Mouse (Mus musculus) liver, embryonic 12.5 days (tissue): Measurements from ENCODE around the gene Nupl1. TPM values are rescaled to one million over a fixed set of nuclear protein-coding genes. Genes with fewer than 3 reads are reported as not detected.
A peak's percentile ranks its signal among the peaks of the same experiment; 100 is the strongest.

Experiments used
- ATAC-seq: fragments of 200-750 bp; cut with Nextera tagmentation; 2 replicates; pipeline ENCODE4 v1.8.0; 2017; ENCODE audit warnings: moderate number of reproducible peaks, mild to moderate bottlenecking, moderate library complexity
- H3K27ac ChIP-seq: fragments of 300-500 bp; sonication (generic); 2 replicates; pipeline ENCODE4 v1.5.1; 2016; ENCODE audit warnings: mild to moderate bottlenecking
- H3K27me3 ChIP-seq: fragments of 300-500 bp; sonication (generic); replicated peaks from 2 replicates; pipeline ENCODE4 v1.6.1; 2016; ENCODE audit warnings: mild to moderate bottlenecking, moderate library complexity
- H3K36me3 ChIP-seq: fragments of 300-500 bp; sonication (generic); 2 replicates; pipeline ENCODE4 v1.6.1; 2016; ENCODE audit warnings: mild to moderate bottlenecking, moderate library complexity
- H3K4me1 ChIP-seq: fragments of 300-500 bp; sonication (generic); 2 replicates; pipeline ENCODE4 v1.6.1; 2016
- H3K4me2 ChIP-seq: fragments of 300-500 bp; sonication (generic); 2 replicates; pipeline ENCODE4 v1.6.1; 2016; ENCODE audit warnings: mild to moderate bottlenecking, moderate library complexity
- H3K4me3 ChIP-seq: fragments of 300-500 bp; sonication (generic); 2 replicates; pipeline ENCODE4 v1.5.1; 2016; ENCODE audit warnings: mild to moderate bottlenecking, moderate library complexity
- H3K9ac ChIP-seq: fragments of 300-500 bp; sonication (generic); 2 replicates; pipeline ENCODE4 v1.6.1; 2016; ENCODE audit warnings: mild to moderate bottlenecking, moderate library complexity
- H3K9me3 ChIP-seq: fragments of 300-500 bp; sonication (generic); replicated peaks from 2 replicates; pipeline ENCODE4 v1.6.1; 2016; ENCODE audit warnings: mild to moderate bottlenecking, moderate library complexity
- WGBS: fragments of 180-500 bp; shearing (Covaris S2); methylation state at CpG from one replicate; pipeline ENCODE4 v1.1.7; 2016; ENCODE audit not compliant: insufficient replicate concordance; 5-methylcytosine and 5-hydroxymethylcytosine counted together
- polyA plus RNA-seq: library from polyadenylated mRNA; unstranded; fragments of >200 nt; fragmentation: Nextera tagmentation; extraction: Ambion mirVana; gene quantifications from 2 replicates; pipeline ENCODE4 v1.2.1, GENCODE M21; 2016

Gene Nupl1
- not detected in 2 replicates for polyA plus RNA-seq

GRCm38 (mm10) chr14:60251281-60252003 is at the start of gene Nupl1, which contains the start of gene Gm49336:
TSS of gene Nupl1 (minus strand) at chr14:60251431.
TSS of gene Gm49336 (minus strand) at chr14:60251507.
- H3K9ac ChIP-seq, result peak within 1 kb of the TSS; percentile 97
- no peaks in the 10 kb centered on the region for H3K27me3 ChIP-seq
- peaks cover 15% of the 10 kb centered on the region; the same call in 1 of the 2 replicates for H3K36me3 ChIP-seq
- H3K4me1 ChIP-seq, result peaks cover 39% of the 10 kb centered on the region
- peak within 1 kb of the TSS; percentile 99 for H3K4me3 ChIP-seq
- no peaks in the 10 kb centered on the region for H3K9me3 ChIP-seq
- under 1% methylated on average over 62 of the region's 62 CpGs for WGBS
- H3K27ac ChIP-seq, result peak within 1 kb of the TSS; percentile 91
- peak within 1 kb of the TSS; percentile 83 for H3K4me2 ChIP-seq
- ATAC-seq, result peak; percentile 99

GRCm38 (mm10) chr14:60301024-60301423 is 49.8 kb upstream of the Nupl1 start:
- H3K4me3 ChIP-seq, result no peak overlapping the region
- peaks cover 54% of the 10 kb centered on the region for H3K36me3 ChIP-seq
- H3K27me3 ChIP-seq, result no peaks in the 10 kb centered on the region
- H3K9me3 ChIP-seq, result no peaks in the 10 kb centered on the region
- 81% methylated on average over 6 of the region's 6 CpGs for WGBS
- no peak for ATAC-seq
- H3K4me2 ChIP-seq, result no peak overlapping the region
- no peak overlapping the region for H3K27ac ChIP-seq
- H3K9ac ChIP-seq, result no peak overlapping the region
- no peaks in the 10 kb centered on the region for H3K4me1 ChIP-seq

GRCm38 (mm10) chr14:60300224-60300991 is 49.2 kb upstream of the Nupl1 start:
- 82% methylated on average over 14 of the region's 14 CpGs for WGBS
- no peak for ATAC-seq
- Histone ChIP-seq H3K9me3 (no peaks in the 10 kb centered on the region), H3K4me2 (no peak overlapping the region), H3K27me3 (no peaks in the 10 kb centered on the region), H3K4me3 (no peak overlapping the region), H3K36me3 (peaks cover 54% of the 10 kb centered on the region), H3K4me1 (no peaks in the 10 kb centered on the region), H3K27ac (no peak overlapping the region), H3K9ac (no peak overlapping the region)

- no peak overlapping the region for H3K9ac ChIP-seq
- H3K4me2 ChIP-seq, result no peak overlapping the region
- no peak overlapping the region for H3K27ac ChIP-seq
- peaks cover 52% of the 10 kb centered on the region for H3K36me3 ChIP-seq
- no peak for ATAC-seq
- H3K4me3 ChIP-seq, result no peak overlapping the region
- H3K27me3 ChIP-seq, result no peaks in the 10 kb centered on the region
- no peaks in the 10 kb centered on the region for H3K4me1 ChIP-seq
- no peaks in the 10 kb centered on the region for H3K9me3 ChIP-seq
- WGBS, result 74% methylated on average over 1 of the region's 1 CpGs
These were observed 44.3 kb upstream of the Nupl1 start for GRCm38 (mm10) chr14:60295531-60295930.

- Histone ChIP-seq H3K4me1 (no peaks in the 10 kb centered on the region), H3K27ac (no peak overlapping the region), H3K4me2 (no peak overlapping the region), H3K9ac (no peak overlapping the region), H3K9me3 (no peaks in the 10 kb centered on the region), H3K36me3 (peaks cover 43% of the 10 kb centered on the region), H3K27me3 (no peaks in the 10 kb centered on the region), H3K4me3 (no peak overlapping the region)
- 46% methylated on average over 4 of the region's 4 CpGs for WGBS
- ATAC-seq, result no peak
These were observed 39.1 kb upstream of the Nupl1 start for GRCm38 (mm10) chr14:60290363-60290762.

GRCm38 (mm10) chr14:60286194-60286863 is 35.1 kb upstream of the Nupl1 start:
- WGBS, result 76% methylated on average over 7 of the region's 7 CpGs
- H3K4me3 ChIP-seq, result no peak overlapping the region
- peaks cover 34% of the 10 kb centered on the region for H3K36me3 ChIP-seq
- no peaks in the 10 kb centered on the region for H3K9me3 ChIP-seq
- no peaks in the 10 kb centered on the region for H3K4me1 ChIP-seq
- no peaks in the 10 kb centered on the region for H3K27me3 ChIP-seq
- H3K9ac ChIP-seq, result no peak overlapping the region
- no peak for ATAC-seq
- no peak overlapping the region for H3K27ac ChIP-seq
- no peak overlapping the region for H3K4me2 ChIP-seq

GRCm38 (mm10) chr14:60275301-60276276 is 24.4 kb upstream of the Nupl1 start:
- ATAC-seq, result no peak
- 85% methylated on average over 7 of the region's 7 CpGs for WGBS

GRCm38 (mm10) chr14:60273346-60273745 is 22.1 kb upstream of the Nupl1 start:
- no peaks in the 10 kb centered on the region for H3K27me3 ChIP-seq
- H3K4me1 ChIP-seq, result peaks cover 19% of the 10 kb centered on the region; the same call in 1 of the 2 replicates
- no peak overlapping the region for H3K4me2 ChIP-seq
- peaks cover 2% of the 10 kb centered on the region; the same call in 1 of the 2 replicates for H3K36me3 ChIP-seq
- ATAC-seq, result no peak
- no peaks in the 10 kb centered on the region for H3K9me3 ChIP-seq
- 53% methylated on average over 6 of the region's 6 CpGs for WGBS
- H3K4me3 ChIP-seq, result no peak overlapping the region
- no peak overlapping the region for H3K27ac ChIP-seq
- no peak overlapping the region for H3K9ac ChIP-seq

More at GRCm38 (mm10) chr14:60275301-60276276, 24.4 kb upstream of the Nupl1 start:
- no peak overlapping the region for H3K27ac ChIP-seq
- H3K4me1 ChIP-seq, result peaks cover 4% of the 10 kb centered on the region; the same call in 1 of the 2 replicates
- no peak overlapping the region for H3K4me3 ChIP-seq
- H3K9ac ChIP-seq, result no peak overlapping the region
- no peaks in the 10 kb centered on the region for H3K9me3 ChIP-seq
- no peaks in the 10 kb centered on the region for H3K27me3 ChIP-seq
- peaks cover under 1% of the 10 kb centered on the region; the same call in 1 of the 2 replicates for H3K36me3 ChIP-seq
- H3K4me2 ChIP-seq, result no peak overlapping the region

- ATAC-seq, result no peak
- Histone ChIP-seq H3K9me3 (no peaks in the 10 kb centered on the region), H3K27me3 (no peaks in the 10 kb centered on the region), H3K36me3 (peaks cover 2% of the 10 kb centered on the region; the same call in 1 of the 2 replicates), H3K9ac (no peak overlapping the region), H3K4me1 (peaks cover 35% of the 10 kb centered on the region), H3K4me2 (peak overlapping the region; percentile 20; the same call in 1 of the 2 replicates), H3K4me3 (no peak overlapping the region), H3K27ac (no peak overlapping the region)
- 48% methylated on average over 6 of the region's 6 CpGs for WGBS
These were observed 18.1 kb upstream of the Nupl1 start for GRCm38 (mm10) chr14:60269333-60269732.

- Histone ChIP-seq H3K4me1 (peaks cover 32% of the 10 kb centered on the region), H3K27me3 (no peaks in the 10 kb centered on the region), H3K36me3 (no peaks in the 10 kb centered on the region; the same call in 1 of the 2 replicates), H3K4me3 (peak within 1 kb of the TSS; percentile 78), H3K4me2 (peak within 1 kb of the TSS; percentile 83), H3K9ac (peak within 1 kb of the TSS; percentile 78), H3K27ac (peak within 1 kb of the TSS; percentile 87), H3K9me3 (no peaks in the 10 kb centered on the region)
- peak; percentile 99 for ATAC-seq
- under 1% methylated on average over 51 of the region's 51 CpGs for WGBS
These were observed 14.0 kb upstream of the Nupl1 start, which contains the start of gene Mtmr6 for GRCm38 (mm10) chr14:60264990-60265876. TSS of gene Mtmr6 (plus strand) at chr14:60265228.
